Mouse (Mus musculus): Measurements from ENCODE around the gene Zc3hc1.

Gene Zc3hc1

DNA sequence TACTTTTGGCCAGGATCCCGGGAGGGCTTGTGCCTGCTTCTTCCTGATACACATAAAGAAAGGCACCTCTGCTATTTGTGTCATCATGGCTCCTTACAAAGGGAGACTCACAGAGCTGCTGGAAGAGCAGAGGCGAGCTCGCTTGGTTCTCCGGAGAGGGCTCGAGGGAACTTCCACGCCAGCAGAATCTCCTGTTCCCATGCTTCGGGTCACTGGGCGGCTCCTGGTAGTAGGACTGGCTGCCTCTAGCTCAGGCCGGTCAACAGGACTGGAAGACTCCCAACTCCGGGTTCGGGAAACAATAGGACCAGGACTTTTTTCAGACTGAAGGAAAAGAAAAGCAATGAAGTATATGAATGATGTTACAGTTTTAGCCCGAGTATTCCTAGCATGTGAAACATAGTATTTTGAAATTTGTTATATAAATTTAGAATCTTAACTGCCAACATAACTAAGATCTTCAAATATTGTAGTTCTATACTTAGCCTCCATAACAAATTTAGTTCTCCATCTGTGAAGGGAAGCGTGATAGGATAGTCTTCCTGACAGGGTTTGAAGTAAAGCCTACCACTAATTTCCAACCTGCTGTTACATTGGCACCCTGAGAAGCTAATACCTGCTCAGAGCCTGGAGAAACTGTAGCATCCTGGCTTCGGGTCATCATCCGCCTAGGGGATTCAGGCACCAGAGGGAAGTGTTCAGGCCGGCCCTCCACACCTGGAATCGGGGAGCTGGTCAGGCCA, 18.0 kb downstream of the Zc3hc1 start:
- DNase-seq (ENCODE audit: low spot score): no peak

- DNase-seq (ENCODE audit: low spot score): no peak
Observed at GRCm38 (mm10) chr6:30369291-30369690, 21.5 kb downstream of the Zc3hc1 start.

GRCm38 (mm10) chr6:30363808-30364207, 27.0 kb downstream of the Zc3hc1 start:
- DNase-seq (ENCODE audit: low spot score): no peak

GRCm38 (mm10) chr6:30359762-30360509, 30.9 kb downstream of the Zc3hc1 start:
- no peak for DNase-seq (ENCODE audit: low spot score)

DNA sequence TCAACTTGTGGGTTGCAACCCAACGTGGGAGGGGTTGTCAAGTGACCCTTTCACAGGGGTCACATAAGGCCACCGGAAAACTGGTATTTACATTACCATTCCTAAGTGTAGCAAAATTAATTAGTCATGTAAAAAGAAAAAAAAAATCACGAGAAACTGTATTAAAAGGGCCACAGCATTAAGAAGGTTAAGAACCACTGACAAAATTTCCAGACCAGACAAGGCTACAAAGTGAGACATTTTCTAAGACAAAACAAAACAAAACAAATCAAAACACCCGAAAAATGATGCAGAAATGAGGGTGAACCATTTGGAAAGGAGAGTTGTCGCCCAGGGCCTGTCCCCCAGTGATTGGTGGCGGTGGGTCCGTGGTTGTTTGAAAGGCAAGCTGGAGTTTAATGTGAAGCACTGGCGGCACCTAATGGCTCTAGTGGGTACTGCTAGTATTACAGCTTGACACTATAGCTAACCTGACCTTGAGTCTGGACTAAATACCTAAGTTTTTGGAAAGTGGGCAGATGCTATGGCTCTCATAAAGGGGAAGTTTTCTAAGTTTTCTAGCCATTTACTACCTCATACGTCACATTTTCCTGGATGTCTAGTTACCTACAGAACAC, 33.2 kb downstream of the Zc3hc1 start:
- DNase-seq (ENCODE audit: low spot score): peak; percentile 64

DNA sequence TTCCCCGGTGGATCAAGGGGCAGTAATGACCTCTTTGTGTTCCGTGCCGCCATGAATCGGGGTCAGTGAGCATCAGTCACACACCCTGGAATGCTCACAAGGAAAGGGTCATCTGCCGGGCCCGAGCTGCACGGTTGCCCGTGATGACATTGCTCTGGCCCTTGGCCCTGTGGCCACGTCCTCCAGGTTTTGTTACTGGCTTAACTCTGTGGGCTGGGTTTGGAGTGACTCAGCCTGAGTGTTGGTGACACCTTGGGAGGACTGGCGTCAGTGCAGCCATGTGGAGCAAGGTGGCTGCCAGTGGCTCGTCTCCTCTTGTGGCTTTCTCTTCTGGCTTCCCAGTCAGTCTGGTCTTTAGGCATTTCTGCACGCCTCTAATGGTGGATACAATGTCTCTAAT, 34.1 kb downstream of the Zc3hc1 start:
- DNase-seq (ENCODE audit: low spot score): no peak

DNA sequence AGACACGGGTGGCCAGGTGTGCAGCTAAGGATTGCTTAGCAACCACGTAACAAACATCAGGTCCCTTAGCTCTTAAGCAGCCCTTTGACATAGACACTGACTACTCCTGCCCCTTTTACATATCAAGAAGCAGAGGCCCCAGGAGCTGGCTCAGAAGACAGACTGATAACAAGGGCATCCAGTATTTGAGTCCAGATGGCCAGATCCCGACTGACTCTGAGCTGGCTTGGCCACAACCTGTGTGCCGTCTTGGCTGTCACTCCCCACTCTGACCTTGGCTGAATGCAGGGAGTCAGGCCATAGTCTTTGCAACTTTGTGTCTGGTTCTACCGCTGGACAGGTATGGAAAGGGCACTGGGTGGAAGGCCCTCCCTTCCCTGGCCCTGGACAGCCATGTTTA, 34.7 kb downstream of the Zc3hc1 start:
- no peak for DNase-seq (ENCODE audit: low spot score)

- DNase-seq (ENCODE audit: low spot score): no peak
Observed at GRCm38 (mm10) chr6:30355701-30356100, 35.1 kb downstream of the Zc3hc1 start.

DNA sequence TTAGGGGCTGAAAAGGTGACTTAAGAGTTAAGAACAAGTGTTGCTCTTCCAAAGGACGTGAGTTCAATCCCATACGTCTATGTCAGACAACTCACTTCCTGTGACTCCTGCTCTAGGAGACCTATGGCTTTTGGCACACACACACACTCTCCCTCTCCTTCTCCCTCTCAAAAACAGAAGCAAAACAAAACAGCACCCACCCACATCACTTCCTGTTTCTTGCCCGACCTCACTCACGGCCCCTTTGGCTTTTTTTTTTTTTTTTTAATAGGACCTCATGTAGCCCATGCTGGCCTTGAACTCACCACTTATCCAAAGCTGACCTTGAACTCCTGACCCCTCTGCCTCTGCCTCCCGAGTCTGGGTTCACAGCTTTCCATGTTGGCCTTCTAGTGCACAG, 36.1 kb downstream of the Zc3hc1 start:
- DNase-seq (ENCODE audit: low spot score): no peak

GRCm38 (mm10) chr6:30353661-30354060, 37.2 kb downstream of the Zc3hc1 start:
- no peak for DNase-seq (ENCODE audit: low spot score)

- DNase-seq (ENCODE audit: low spot score): no peak
Observed at GRCm38 (mm10) chr6:30352762-30353161, 38.1 kb downstream of the Zc3hc1 start.

DNA sequence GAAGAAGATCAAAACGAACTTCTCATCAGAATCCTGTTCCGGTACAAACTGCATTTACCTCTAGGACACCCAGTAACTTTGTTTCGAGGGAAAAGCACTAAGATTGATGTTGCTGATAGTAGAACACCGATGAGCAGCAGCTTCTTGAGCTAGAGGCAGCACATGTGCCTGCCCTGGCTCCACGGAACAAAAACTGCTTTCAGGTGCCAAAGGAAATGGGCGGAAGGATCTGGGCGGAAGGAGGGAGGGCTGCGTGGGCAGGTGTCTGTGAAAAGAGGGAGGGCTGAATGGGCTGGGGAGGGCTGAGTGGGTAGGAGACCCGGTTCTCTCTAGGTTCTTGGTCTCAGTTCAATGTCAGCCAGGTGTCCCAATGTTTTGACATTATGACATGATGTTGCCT, 39.5 kb downstream of the Zc3hc1 start:
- no peak for DNase-seq (ENCODE audit: low spot score)

- no peak for DNase-seq (ENCODE audit: low spot score)
Observed at GRCm38 (mm10) chr6:30347288-30347801, 43.5 kb downstream of the Zc3hc1 start.

- no peak for DNase-seq (ENCODE audit: low spot score)
Observed at GRCm38 (mm10) chr6:30346737-30347136, 44.1 kb downstream of the Zc3hc1 start.

- DNase-seq (ENCODE audit: low spot score): no peak
Observed at GRCm38 (mm10) chr6:30344032-30344431, 46.8 kb downstream of the Zc3hc1 start.

DNA sequence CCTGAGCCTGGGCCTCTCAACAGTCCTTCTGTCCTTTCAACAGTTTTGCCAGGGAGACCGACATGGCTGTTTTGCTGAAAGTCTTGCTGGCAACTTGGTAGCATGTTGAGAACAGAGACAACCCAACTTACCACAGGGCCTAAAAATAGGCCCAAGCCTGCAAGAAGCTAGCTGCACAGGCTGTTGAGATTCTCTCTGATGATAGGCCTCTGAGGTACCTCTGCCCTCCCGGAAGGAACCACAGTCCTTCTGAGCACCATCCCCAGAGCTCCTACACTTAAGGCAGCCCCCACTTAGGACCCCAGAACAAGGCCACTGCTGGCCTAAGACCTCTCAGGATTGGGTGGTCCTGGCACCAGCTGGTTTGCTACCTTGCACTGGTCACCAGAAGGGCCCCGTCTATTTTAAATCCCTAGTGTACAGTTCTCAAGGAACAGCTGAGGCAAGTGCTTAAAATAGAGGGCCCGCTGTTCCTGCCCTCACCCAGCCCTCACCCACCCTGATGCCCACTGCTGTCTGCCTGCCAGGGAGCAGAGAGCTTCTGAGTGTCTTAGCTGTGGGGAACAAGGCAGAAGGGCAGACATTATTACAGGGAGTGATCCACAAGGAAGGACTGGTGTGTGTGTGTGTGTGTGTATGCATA, 50.5 kb downstream of the Zc3hc1 start:
- DNase-seq (ENCODE audit: low spot score): no peak

DNA sequence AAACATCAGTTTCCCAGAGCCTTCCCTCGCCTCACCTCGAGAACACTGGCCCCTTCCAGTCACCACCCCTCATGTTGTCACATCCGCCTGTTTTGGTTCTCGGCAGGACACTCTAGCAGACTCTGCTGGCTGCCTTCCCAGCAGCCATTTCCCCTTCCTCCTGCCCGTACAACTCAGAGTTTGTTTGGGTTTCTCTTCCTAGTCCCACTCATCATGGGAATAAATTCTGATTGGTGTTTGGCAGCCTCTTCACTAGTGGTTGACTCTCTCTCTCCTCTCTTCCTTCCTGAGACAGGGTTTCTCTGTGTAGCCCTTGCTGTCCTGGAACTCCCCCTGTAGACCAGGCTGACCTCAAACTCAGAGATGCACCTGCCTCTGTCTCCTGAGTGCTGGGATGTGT, 53.9 kb downstream of the Zc3hc1 start:
- DNase-seq (ENCODE audit: low spot score): peak; percentile 36

DNA sequence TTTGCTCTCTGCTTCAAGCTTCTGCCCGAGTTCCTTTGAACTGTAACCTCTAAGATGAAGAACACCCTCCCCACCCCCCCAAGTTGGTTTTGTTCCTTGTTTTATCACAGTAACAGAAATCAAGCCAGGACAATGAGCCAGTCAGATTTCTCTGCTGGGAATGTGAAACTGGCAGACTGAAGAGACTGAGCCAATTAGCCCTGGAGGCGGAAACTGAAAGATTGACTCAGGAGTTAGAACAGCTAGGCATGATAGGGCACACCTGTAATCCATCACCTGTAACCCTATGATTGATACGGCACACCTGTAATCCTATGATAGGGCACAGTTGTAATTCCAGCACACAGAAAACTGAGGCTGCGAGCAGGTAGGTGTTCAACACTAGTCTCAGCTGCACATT, 58.6 kb downstream of the Zc3hc1 start:
- DNase-seq (ENCODE audit: low spot score): no peak

DNA sequence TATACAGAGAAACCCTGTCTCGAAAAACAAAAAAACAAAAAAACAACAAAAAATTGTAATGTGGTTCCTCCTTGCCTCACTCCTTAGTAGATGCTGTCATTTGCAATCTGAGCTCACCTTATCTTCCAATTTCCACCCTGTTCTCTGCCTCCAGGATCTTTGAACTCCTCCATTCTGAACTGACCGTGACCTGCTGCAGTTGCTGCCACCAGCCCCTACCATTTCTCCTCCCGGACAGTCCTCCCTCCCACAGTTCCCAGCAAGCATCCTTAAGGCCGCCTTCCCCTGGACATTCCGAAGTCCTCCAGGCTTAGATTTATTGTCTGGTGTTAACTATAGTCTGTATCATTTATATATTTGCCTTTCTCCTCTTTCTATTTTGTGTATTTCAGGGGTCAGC, 60.1 kb downstream of the Zc3hc1 start:
- DNase-seq (ENCODE audit: low spot score): no peak

DNA sequence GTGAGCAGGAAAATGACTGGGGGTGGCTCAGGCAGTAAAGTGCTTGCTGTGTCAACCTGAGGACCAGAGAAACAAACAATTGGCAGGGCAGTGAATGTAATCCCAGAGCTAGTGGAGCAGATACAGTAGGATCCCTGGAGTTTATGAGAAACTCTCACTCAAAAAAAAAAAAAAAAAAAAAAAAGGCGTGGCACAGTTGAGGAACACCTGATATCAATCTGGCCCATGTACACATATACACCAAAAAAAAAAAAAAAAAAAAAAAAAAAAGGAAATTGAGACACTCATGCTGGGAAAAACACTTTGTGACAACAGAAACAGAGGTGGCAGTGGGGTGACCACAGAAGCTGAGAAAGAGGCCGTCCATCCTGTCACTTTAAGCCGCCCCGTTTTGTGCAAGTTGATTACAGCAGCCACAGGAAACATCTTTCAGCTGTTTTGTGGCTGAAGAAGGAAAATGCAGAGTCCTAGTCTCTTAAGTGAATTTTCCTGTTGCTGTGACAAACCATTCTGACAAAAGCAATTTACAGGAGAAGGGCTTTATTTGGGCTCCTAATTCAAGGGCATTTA, 64.8 kb downstream of the Zc3hc1 start:
- DNase-seq (ENCODE audit: low spot score): no peak

GRCm38 (mm10) chr6:30321002-30321401, 69.8 kb downstream of the Zc3hc1 start:
- no peak for DNase-seq (ENCODE audit: low spot score)

- DNase-seq (ENCODE audit: low spot score): no peak
Observed at GRCm38 (mm10) chr6:30319216-30319615, 71.6 kb downstream of the Zc3hc1 start.
